Mouse (Mus musculus) G1E-ER4 (cell line): ENCODE measurements around the gene March10. TPM values are rescaled to one million over a fixed set of nuclear protein-coding genes. Genes with fewer than 3 reads are reported as not detected.

Experiments used
- GATA1 ChIP-seq: IDR thresholded peaks from one replicate; pipeline ENCODE4 v1.8.0; 2012; ENCODE audit warnings: low read length, inconsistent platforms
- polyA plus RNA-seq: library from polyadenylated mRNA; stranded (reverse); fragments of >175 nt; gene quantifications from 2 replicates; pipeline ENCODE4 v1.2.3, GENCODE M21; 2012

Gene March10
- not detected in 2 replicates for polyA plus RNA-seq

GRCm38 (mm10) chr11:105456497-105456907, at the start of gene March10:
Gene March10, minus strand, starts transcription at chr11:105456735.
- TF ChIP-seq GATA1 = no peak

- no peak for TF ChIP-seq GATA1
Measured at GRCm38 (mm10) chr11:105506322-105506721, 49.8 kb upstream of the March10 start.

- TF ChIP-seq GATA1 = no peak
Measured at GRCm38 (mm10) chr11:105505038-105505437, 48.5 kb upstream of the March10 start.

GRCm38 (mm10) chr11:105502311-105502710, 45.8 kb upstream of the March10 start:
- TF ChIP-seq GATA1 = no peak

- no peak for TF ChIP-seq GATA1
Measured at GRCm38 (mm10) chr11:105497505-105497904, 41.0 kb upstream of the March10 start.

GRCm38 (mm10) chr11:105496665-105497064, 40.1 kb upstream of the March10 start:
- no peak for TF ChIP-seq GATA1

- no peak for TF ChIP-seq GATA1
Measured at GRCm38 (mm10) chr11:105495591-105496270, 39.2 kb upstream of the March10 start.

GRCm38 (mm10) chr11:105494786-105495369, 38.3 kb upstream of the March10 start:
- no peak for TF ChIP-seq GATA1

- no peak for TF ChIP-seq GATA1
Measured at GRCm38 (mm10) chr11:105492392-105492791, 35.9 kb upstream of the March10 start.

- TF ChIP-seq GATA1 = no peak
Measured at GRCm38 (mm10) chr11:105490971-105491370, 34.4 kb upstream of the March10 start.

GRCm38 (mm10) chr11:105485412-105485811, 28.9 kb upstream of the March10 start:
- no peak for TF ChIP-seq GATA1

GRCm38 (mm10) chr11:105484993-105485392, 28.5 kb upstream of the March10 start:
- TF ChIP-seq GATA1 = no peak

GRCm38 (mm10) chr11:105482747-105483146, 26.2 kb upstream of the March10 start:
- no peak for TF ChIP-seq GATA1

GRCm38 (mm10) chr11:105474746-105475145, 18.2 kb upstream of the March10 start:
- no peak for TF ChIP-seq GATA1

GRCm38 (mm10) chr11:105474352-105474736, 17.8 kb upstream of the March10 start:
- TF ChIP-seq GATA1 = no peak

GRCm38 (mm10) chr11:105473716-105474351, 17.3 kb upstream of the March10 start:
- no peak for TF ChIP-seq GATA1

- TF ChIP-seq GATA1 = no peak
Measured at GRCm38 (mm10) chr11:105472610-105473009, 16.1 kb upstream of the March10 start.
